Mouse (Mus musculus) CH12.LX (cell line): ENCODE results near the gene Ano10. TPM values are rescaled to one million over a fixed set of nuclear protein-coding genes. Genes with fewer than 3 reads are reported as not detected.

Experiments
- DNase-seq: peaks from one replicate; pipeline ENCODE4 v3.0.0-alpha.2; 2013; ENCODE audit errors: extremely low read depth
- H3K27ac ChIP-seq: 2 replicates; pipeline ENCODE4 v1.5.1; 2012; ENCODE audit warnings: low read depth, mild to moderate bottlenecking, control low read depth, moderate library complexity; ENCODE audit not compliant: insufficient read depth
- H3K27me3 ChIP-seq: replicated peaks from 2 replicates; pipeline ENCODE3; 2012; ENCODE audit warnings: inconsistent platforms
- H3K36me3 ChIP-seq, 2 experiments: replicated peaks in 1 of 2; 2 replicates each; pipeline versions ENCODE3 to v1.6.1; 2012; ENCODE audit warnings: inconsistent platforms in 1 of 2, low read length in 1 of 2, mild to moderate bottlenecking in 1 of 2, mixed read lengths in 1 of 2, moderate library complexity in 1 of 2; ENCODE audit not compliant: control insufficient read depth in 1 of 2, insufficient read depth in 1 of 2
- H3K4me1 ChIP-seq, 2 experiments: 2 replicates each; pipeline ENCODE4 v1.6.1; 2012; ENCODE audit warnings: inconsistent platforms in 1 of 2, moderate library complexity in 1 of 2; ENCODE audit not compliant: insufficient read depth in 2 of 2, control insufficient read depth in 1 of 2
- H3K4me2 ChIP-seq: 2 replicates; pipeline ENCODE4 v1.6.1; 2012; ENCODE audit warnings: low read depth, mild to moderate bottlenecking, control low read depth; ENCODE audit not compliant: poor library complexity, insufficient read depth, severe bottlenecking
- H3K4me3 ChIP-seq, 3 experiments: fragments of 150-350 bp in 1 of 3; sonication (generic) in 1 of 3; replicated peaks in 1 of 3; 2 replicates each; pipeline versions ENCODE3 to v1.5.1; 2011 to 2012; ENCODE audit warnings: low read depth in 2 of 3, low read length in 2 of 3, mild to moderate bottlenecking in 2 of 3, moderate library complexity in 2 of 3, control low read depth in 1 of 3, improper control_type of control experiment in 1 of 3, inconsistent platforms in 1 of 3, mixed read lengths in 1 of 3; ENCODE audit not compliant: poor library complexity in 1 of 3
- H3K79me2 ChIP-seq: replicated peaks from 2 replicates; pipeline ENCODE4 v1.6.1; 2012; ENCODE audit warnings: mild to moderate bottlenecking, moderate library complexity; ENCODE audit not compliant: control insufficient read depth, poor library complexity, insufficient read depth, severe bottlenecking; ENCODE audit errors: extremely low read depth
- H3K9ac ChIP-seq: 2 replicates; pipeline ENCODE4 v1.6.1; 2012; ENCODE audit warnings: low read depth, mild to moderate bottlenecking, control low read depth, moderate library complexity; ENCODE audit not compliant: insufficient read depth
- H3K9me3 ChIP-seq: replicated peaks from 2 replicates; pipeline ENCODE3; 2012; ENCODE audit warnings: low read length, inconsistent platforms, mixed read lengths
- BHLHE40 ChIP-seq: IDR thresholded peaks from 2 replicates; pipeline ENCODE4 v1.6.1; 2011; ENCODE audit warnings: mild to moderate bottlenecking, low read depth, low read length, improper control_type of control experiment
- CTCF ChIP-seq, 2 experiments: IDR thresholded peaks in 1 of 2; conservative IDR thresholded peaks in 1 of 2; 2 replicates each; pipeline ENCODE4 v1.5.1; 2011 to 2012; ENCODE audit warnings: low read depth in 2 of 2, low read length in 2 of 2, improper control_type of control experiment in 1 of 2, inconsistent platforms in 1 of 2, mild to moderate bottlenecking in 1 of 2, moderate library complexity in 1 of 2
- ELF1 ChIP-seq: IDR thresholded peaks from 2 replicates; pipeline ENCODE4 v1.6.1; 2014; ENCODE audit warnings: low read depth, mild to moderate bottlenecking, inconsistent platforms, low read length, improper control_type of control experiment
- EP300 ChIP-seq: IDR thresholded peaks from 2 replicates; pipeline ENCODE4 v1.6.1; 2011; ENCODE audit warnings: low read length, improper control_type of control experiment
- ETS1 ChIP-seq: conservative IDR thresholded peaks from 2 replicates; pipeline ENCODE4 v1.6.1; 2012; ENCODE audit warnings: low read depth, mild to moderate bottlenecking, inconsistent platforms, low read length, improper control_type of control experiment, moderate library complexity
- HCFC1 ChIP-seq: IDR thresholded peaks from 2 replicates; pipeline ENCODE4 v1.6.1; 2012; ENCODE audit warnings: low read depth, mild to moderate bottlenecking, inconsistent platforms, low read length, improper control_type of control experiment
- IRF4 ChIP-seq: IDR thresholded peaks from 2 replicates; pipeline ENCODE4 v1.6.1; 2014; ENCODE audit warnings: low read depth, mild to moderate bottlenecking, inconsistent platforms, low read length, improper control_type of control experiment
- JUND ChIP-seq: conservative IDR thresholded peaks from 2 replicates; pipeline ENCODE4 v1.6.1; 2011; ENCODE audit warnings: low read depth, low read length, improper control_type of control experiment
- MAZ ChIP-seq: IDR thresholded peaks from 2 replicates; pipeline ENCODE4 v1.6.1; 2012; ENCODE audit warnings: low read depth, mild to moderate bottlenecking, inconsistent platforms, low read length, improper control_type of control experiment, moderate library complexity
- MEF2A ChIP-seq: IDR thresholded peaks from 2 replicates; pipeline ENCODE4 v1.6.1; 2014; ENCODE audit warnings: low read depth, mild to moderate bottlenecking, inconsistent platforms, low read length, improper control_type of control experiment, borderline replicate concordance
- MYC ChIP-seq: IDR thresholded peaks from 2 replicates; pipeline ENCODE4 v1.6.1; 2011; ENCODE audit warnings: low read depth, mild to moderate bottlenecking, improper control_type of control experiment, low read length
- PAX5 ChIP-seq: IDR thresholded peaks from 2 replicates; pipeline ENCODE4 v1.6.1; 2012; ENCODE audit warnings: low read length, inconsistent platforms, mixed read lengths
- RAD21 ChIP-seq: IDR thresholded peaks from 2 replicates; pipeline ENCODE4 v1.6.1; 2011; ENCODE audit warnings: low read depth, mild to moderate bottlenecking, low read length, improper control_type of control experiment, moderate library complexity
- TCF12 ChIP-seq: IDR thresholded peaks from 2 replicates; pipeline ENCODE4 v1.6.1; 2014; ENCODE audit warnings: low read depth, mild to moderate bottlenecking, inconsistent platforms, low read length, improper control_type of control experiment
- USF2 ChIP-seq: conservative IDR thresholded peaks from 2 replicates; pipeline ENCODE4 v1.6.1; 2011; ENCODE audit warnings: low read depth, low read length, improper control_type of control experiment
- ZC3H11A ChIP-seq: IDR thresholded peaks from 2 replicates; pipeline ENCODE4 v1.6.1; 2012; ENCODE audit warnings: low read depth, mild to moderate bottlenecking, inconsistent platforms, low read length, improper control_type of control experiment
- ZNF384 ChIP-seq: IDR thresholded peaks from 2 replicates; pipeline ENCODE4 v1.6.1; 2012; ENCODE audit warnings: low read depth, low read length, improper control_type of control experiment, inconsistent platforms
- dilution Hi-C: fragments of 300-500 bp; cut with MboI; formaldehyde crosslinking; loops from 2 replicates; pipeline ENCODE4 v1.14.3; 2020; ENCODE audit warnings: low sequenced_read_pairs; ENCODE audit not compliant: extremely low pct_unique_long_range_greater_than_20kb, extremely low pct_ligation_motif_present
- in situ Hi-C: fragments of 300-500 bp; cut with MboI; formaldehyde crosslinking; loops from 3 replicates; pipeline ENCODE4 v1.14.3; 2019; ENCODE audit warnings: low sequenced_read_pairs, low pct_ligation_motif_present, low pct_unique_long_range_greater_than_20kb, mixed read lengths
- polyA plus RNA-seq: library from polyadenylated mRNA; unstranded; fragments of >175 nt; gene quantifications from 2 replicates; pipeline ENCODE4 v1.2.1, GENCODE M21; 2012; ENCODE audit warnings: low read depth; ENCODE audit not compliant: insufficient read length
- total RNA-seq, 2 experiments: library from RNA; depleted of rRNA; stranded (reverse); fragments of 300-350 nt in 1 of 2; fragments of >200 nt in 1 of 2; gene quantifications; 2 replicates each; pipeline ENCODE4 v1.2.3; 2012 to 2014

Ano10 gene
- total and polyA plus RNA-seq, 3 experiments, result 9.5 to 23.9 (median 12.2) TPM

DNA sequence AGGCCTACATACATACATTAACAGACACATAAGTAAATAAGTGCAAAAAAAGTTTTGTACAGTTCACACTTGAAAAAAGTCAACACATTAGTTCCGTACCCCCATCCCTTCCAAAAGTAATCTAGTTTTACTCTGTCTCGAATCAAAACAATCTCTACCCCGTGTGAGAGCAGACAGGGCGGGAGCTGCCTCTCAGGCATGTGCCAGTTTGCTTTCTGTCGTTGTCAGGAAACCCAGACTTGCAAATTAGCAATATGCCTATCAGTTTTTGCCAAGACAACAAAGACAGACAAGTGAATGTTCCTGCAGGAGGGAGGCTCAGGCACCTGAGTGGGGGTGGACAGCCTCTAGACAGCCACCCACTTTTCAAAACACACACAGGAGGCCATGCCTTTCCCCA, 100.9 kb downstream of the Ano10 start:
- Histone ChIP-seq H3K4me1 (peaks cover 4 to 17% of the 10 kb centered on the region in 2 experiments; a peak in 2 of 4 replicates), H3K9ac (no peak overlapping the region), H3K4me3 (no peak overlapping the region), H3K79me2 (no peaks in the 10 kb centered on the region), H3K27me3 (no peaks in the 10 kb centered on the region), H3K36me3 (peaks cover 0 to 12% of the 10 kb centered on the region in 2 experiments), H3K9me3 (no peaks in the 10 kb centered on the region), H3K4me2 (no peak overlapping the region), H3K27ac (no peak overlapping the region)
- no peak for DNase-seq
- dilution Hi-C loops, result no loop called here
- TF ChIP-seq RAD21 (no peak), MAZ (no peak), USF2 (no peak), MYC (no peak), ZNF384 (no peak), JUND (no peak), HCFC1 (no peak)
- in situ Hi-C loops, result no loop called here

DNA sequence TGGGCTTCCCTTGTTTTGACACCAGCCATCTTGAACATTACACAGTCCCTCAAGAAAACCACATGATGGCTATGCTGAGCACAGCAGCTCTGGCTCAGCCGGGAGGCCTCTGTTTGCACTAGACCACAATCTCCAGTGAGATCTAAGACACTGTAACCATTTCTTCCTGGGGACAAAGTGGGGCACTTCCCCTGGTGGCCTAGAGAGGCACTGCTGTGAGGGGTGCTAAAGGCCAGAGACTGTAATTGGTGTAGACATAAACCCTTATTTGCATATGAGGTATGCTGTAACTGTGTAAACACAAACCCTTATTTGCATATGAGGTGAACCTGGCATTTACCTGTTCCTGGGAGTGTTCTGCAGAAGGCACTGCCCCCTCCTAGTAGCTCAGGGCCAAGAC, 105.5 kb downstream of the Ano10 start:
- Histone ChIP-seq H3K36me3 (no peaks in the 10 kb centered on the region), H3K9ac (no peak overlapping the region), H3K4me2 (no peak overlapping the region), H3K79me2 (no peaks in the 10 kb centered on the region), H3K27ac (no peak overlapping the region), H3K4me1 (peaks cover 12 to 39% of the 10 kb centered on the region in 2 experiments), H3K9me3 (no peaks in the 10 kb centered on the region), H3K27me3 (no peaks in the 10 kb centered on the region), H3K4me3 (no peak overlapping the region)
- TF ChIP-seq CTCF (conservative IDR thresholded peaks at IDR 0.05 in 1 of 2, IDR thresholded peaks at IDR 0.05 in 1 of 2; ENCODE audit: low read depth in 2 of 2, low read length in 2 of 2), result peak; percentile 36 to 52
- no peak for TF ChIP-seq PAX5
- in situ Hi-C loops, result loop anchor here (5.0 to 10.0 kb wide), 2 partner anchors 64 to 166 kb away; no protein-coding TSS in a partner anchor
- dilution Hi-C loops, result no loop called here
- peak; percentile 39 for DNase-seq

DNA sequence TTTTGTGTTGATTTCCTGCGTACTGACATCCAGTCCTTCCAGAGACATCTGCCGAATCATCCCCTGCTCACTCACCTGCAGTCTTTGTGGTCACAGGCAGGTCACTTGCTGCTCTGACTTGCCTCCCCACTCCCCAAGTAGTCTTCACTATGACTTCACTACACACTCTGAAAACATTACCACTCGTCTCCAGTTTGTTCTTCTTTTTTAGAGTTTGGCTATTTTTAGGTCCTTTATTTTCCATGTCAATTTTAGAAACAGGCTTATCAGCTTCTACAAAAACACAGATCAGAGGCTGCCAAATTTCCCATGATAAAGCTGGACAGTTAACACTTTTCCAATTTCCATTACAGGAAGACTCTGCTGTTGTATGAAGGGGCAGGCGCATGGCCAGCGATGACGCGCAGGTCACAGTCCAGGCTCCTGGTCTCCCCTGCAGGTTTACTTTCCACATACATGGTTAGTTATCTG, 106.7 kb downstream of the Ano10 start:
- Histone ChIP-seq H3K27ac (no peak overlapping the region), H3K9ac (no peak overlapping the region), H3K27me3 (no peaks in the 10 kb centered on the region), H3K4me3 (no peak overlapping the region), H3K4me2 (no peak overlapping the region), H3K4me1 (peaks cover 12 to 36% of the 10 kb centered on the region in 2 experiments), H3K79me2 (no peaks in the 10 kb centered on the region), H3K36me3 (peaks cover 0 to 2% of the 10 kb centered on the region in 2 experiments), H3K9me3 (no peaks in the 10 kb centered on the region)
- peak; percentile 53 for DNase-seq
- TF ChIP-seq IRF4, result 0 out of 2 replicates have a peak, but pooled peaks have one; percentile 52
- TF ChIP-seq MEF2A, result peak; percentile 91
- TF ChIP-seq ELF1, result no peak
- TF ChIP-seq ETS1, result peak; percentile 57
- TF ChIP-seq EP300, result peak; percentile 42
- no peak for TF ChIP-seq PAX5
- TF ChIP-seq BHLHE40, result peak; percentile 76
- no peak for TF ChIP-seq ZC3H11A
- TF ChIP-seq HCFC1, result no peak
- peak; percentile 21; the same call in 1 of the 2 replicates for TF ChIP-seq TCF12
- dilution Hi-C loops (no loop called here), in situ Hi-C loops (loop anchor here (5.0 to 10.0 kb wide), 2 partner anchors 63 to 165 kb away; no protein-coding TSS in a partner anchor)
